Mouse (Mus musculus) stomach, postnatal 0 days (tissue): ENCODE data around the gene Mgat5. TPM values are rescaled to one million over a fixed set of nuclear protein-coding genes. Genes with fewer than 3 reads are reported as not detected.

Source experiments
- ATAC-seq: fragments of 200-750 bp; cut with Nextera tagmentation; 2 replicates; pipeline ENCODE4 v1.8.0; 2017; ENCODE audit not compliant: low FRiP score, low TSS enrichment
- DNase-seq: peaks from one replicate; pipeline ENCODE4 v3.0.0-alpha.2; 2016; ENCODE audit warnings: low spot score
- H3K27ac ChIP-seq: fragments of 300-500 bp; sonication (generic); replicated peaks from 2 replicates; pipeline ENCODE4 v1.5.1; 2014; ENCODE audit warnings: mild to moderate bottlenecking, control low read depth
- H3K27me3 ChIP-seq: fragments of 300-500 bp; sonication (generic); 2 replicates; pipeline ENCODE4 v1.6.1; 2014; ENCODE audit warnings: low read length; ENCODE audit not compliant: control insufficient read depth, insufficient read depth
- H3K36me3 ChIP-seq: fragments of 300-500 bp; sonication (generic); 2 replicates; pipeline ENCODE4 v1.6.1; 2014; ENCODE audit warnings: low read length, mixed read lengths; ENCODE audit not compliant: control insufficient read depth, insufficient read depth
- H3K4me1 ChIP-seq: fragments of 300-500 bp; sonication (generic); replicated peaks from 2 replicates; pipeline ENCODE4 v1.6.1; 2014; ENCODE audit warnings: antibody characterized with exemption; ENCODE audit not compliant: control insufficient read depth, insufficient read depth
- H3K4me2 ChIP-seq: fragments of 300-500 bp; sonication (generic); replicated peaks from 2 replicates; pipeline ENCODE4 v1.6.1; 2014; ENCODE audit warnings: low read depth, mild to moderate bottlenecking, control low read depth, moderate library complexity
- H3K4me3 ChIP-seq: fragments of 300-500 bp; sonication (generic); 2 replicates; pipeline ENCODE4 v1.5.1; 2014; ENCODE audit warnings: low read depth, low read length, control low read depth
- H3K9ac ChIP-seq: fragments of 300-500 bp; sonication (generic); 2 replicates; pipeline ENCODE4 v1.6.1; 2014; ENCODE audit warnings: mild to moderate bottlenecking, low read length, control low read depth, mixed read lengths
- H3K9me3 ChIP-seq: fragments of 300-500 bp; sonication (generic); 2 replicates; pipeline ENCODE4 v1.6.1; 2016; ENCODE audit warnings: low read length; ENCODE audit not compliant: control insufficient read depth
- CTCF ChIP-seq: IDR thresholded peaks from 2 replicates; pipeline ENCODE4 v1.5.1; 2016; ENCODE audit warnings: antibody characterized with exemption, low read depth, mild to moderate bottlenecking, moderate library complexity
- EP300 ChIP-seq: optimal IDR thresholded peaks from 2 replicates; pipeline ENCODE3; 2016; ENCODE audit warnings: antibody characterized with exemption
- WGBS: fragments of 180-500 bp; shearing (Covaris S2); extraction: QIAGEN DNeasy Blood & Tissue Kit; methylation state at CpG from one replicate; pipeline ENCODE4 v1.1.7; 2014; 5-methylcytosine and 5-hydroxymethylcytosine counted together
- polyA plus RNA-seq: library from polyadenylated mRNA; unstranded; fragments of >200 nt; fragmentation: Nextera tagmentation; extraction: Ambion mirVana; gene quantifications from 2 replicates; pipeline ENCODE4 v1.2.1, GENCODE M21; 2015

The Mgat5 gene
- polyA plus RNA-seq, 1 experiment from 2014 or later = 2.0 TPM

GRCm38 (mm10) chr1:127233191-127233651 lies 28.4 kb downstream of the Mgat5 start:
- H3K27ac ChIP-seq = no peak overlapping the region
- no peak overlapping the region for H3K4me3 ChIP-seq
- no peaks in the 10 kb centered on the region for H3K36me3 ChIP-seq
- H3K9ac ChIP-seq = no peak overlapping the region
- no peak for DNase-seq
- no peaks in the 10 kb centered on the region for H3K9me3 ChIP-seq
- H3K4me1 ChIP-seq = no peaks in the 10 kb centered on the region
- TF ChIP-seq EP300 = no peak
- no peak for TF ChIP-seq CTCF
- no peaks in the 10 kb centered on the region for H3K27me3 ChIP-seq
- 53% methylated on average over 4 of the region's 4 CpGs for WGBS
- peak; percentile 83 for ATAC-seq
- no peak overlapping the region for H3K4me2 ChIP-seq

- Histone ChIP-seq H3K4me2 (no peak overlapping the region), H3K27ac (no peak overlapping the region), H3K9me3 (no peaks in the 10 kb centered on the region), H3K36me3 (no peaks in the 10 kb centered on the region), H3K9ac (no peak overlapping the region), H3K27me3 (no peaks in the 10 kb centered on the region), H3K4me3 (no peak overlapping the region), H3K4me1 (no peaks in the 10 kb centered on the region)
- DNase-seq (no peak), ATAC-seq (no peak)
- WGBS = 79% methylated on average over 4 of the region's 4 CpGs
- TF ChIP-seq EP300 (no peak), CTCF (no peak)
These were observed 30.3 kb downstream of the Mgat5 start for GRCm38 (mm10) chr1:127235157-127235556.

- no peak overlapping the region for H3K4me3 ChIP-seq
- 75% methylated on average over 8 of the region's 8 CpGs for WGBS
- ATAC-seq (no peak), DNase-seq (no peak)
- no peaks in the 10 kb centered on the region for H3K9me3 ChIP-seq
- H3K27me3 ChIP-seq = no peaks in the 10 kb centered on the region
- H3K4me1 ChIP-seq = no peaks in the 10 kb centered on the region
- H3K36me3 ChIP-seq = no peaks in the 10 kb centered on the region
- no peak overlapping the region for H3K4me2 ChIP-seq
- H3K27ac ChIP-seq = no peak overlapping the region
- H3K9ac ChIP-seq = no peak overlapping the region
- TF ChIP-seq CTCF = no peak
These were observed 31.6 kb downstream of the Mgat5 start for GRCm38 (mm10) chr1:127236396-127236795.

GRCm38 (mm10) chr1:127238871-127239314 lies 34.1 kb downstream of the Mgat5 start:
- no peak for ATAC-seq
- Histone ChIP-seq H3K4me1 (no peaks in the 10 kb centered on the region), H3K27me3 (no peaks in the 10 kb centered on the region), H3K27ac (no peak overlapping the region), H3K4me3 (no peak overlapping the region), H3K4me2 (no peak overlapping the region), H3K36me3 (no peaks in the 10 kb centered on the region), H3K9me3 (no peaks in the 10 kb centered on the region), H3K9ac (no peak overlapping the region)
- TF ChIP-seq EP300 = no peak
- TF ChIP-seq CTCF = peak; percentile 53
- no peak for DNase-seq
- WGBS = 64% methylated on average over 6 of the region's 6 CpGs

- no peak overlapping the region for H3K27ac ChIP-seq
- ATAC-seq = peak; percentile 39; the same call in 1 of the 2 replicates
- H3K4me3 ChIP-seq = no peak overlapping the region
- WGBS = 52% methylated on average over 6 of the region's 6 CpGs
- no peaks in the 10 kb centered on the region for H3K36me3 ChIP-seq
- H3K4me2 ChIP-seq = no peak overlapping the region
- no peak overlapping the region for H3K9ac ChIP-seq
- H3K27me3 ChIP-seq = no peaks in the 10 kb centered on the region
- no peak for DNase-seq
- H3K4me1 ChIP-seq = no peaks in the 10 kb centered on the region
- H3K9me3 ChIP-seq = no peaks in the 10 kb centered on the region
- no peak for TF ChIP-seq CTCF
- no peak for TF ChIP-seq EP300
These were observed 35.1 kb downstream of the Mgat5 start for GRCm38 (mm10) chr1:127239914-127240313.

GRCm38 (mm10) chr1:127242151-127242887 lies 37.5 kb downstream of the Mgat5 start:
- Histone ChIP-seq H3K4me3 (no peak overlapping the region), H3K9me3 (no peaks in the 10 kb centered on the region), H3K9ac (no peak overlapping the region), H3K36me3 (no peaks in the 10 kb centered on the region), H3K27me3 (no peaks in the 10 kb centered on the region), H3K4me2 (no peak overlapping the region), H3K4me1 (no peaks in the 10 kb centered on the region), H3K27ac (no peak overlapping the region)
- TF ChIP-seq CTCF = no peak
- TF ChIP-seq EP300 = no peak
- whole genome bisulfite sequencing = 76% methylated on average over 15 of the region's 15 CpGs
- ATAC-seq (no peak), DNase-seq (no peak)
